Mouse (Mus musculus) c-Kit-positive CD71-negative TER-119-negative erythroid progenitor cells, embryonic 14.5 days (primary cell): ENCODE results near the gene Olfr56.
"Not testable (repeated sequence)": the region's sequence is repeated elsewhere in the genome, so short reads cannot be mapped to it uniquely, and the experiment has no call there.

Experiments
- DNase-seq: peaks from one replicate; pipeline ENCODE4 v3.0.0-alpha.2; 2013; ENCODE audit warnings: low read depth

Gene Olfr56

DNA sequence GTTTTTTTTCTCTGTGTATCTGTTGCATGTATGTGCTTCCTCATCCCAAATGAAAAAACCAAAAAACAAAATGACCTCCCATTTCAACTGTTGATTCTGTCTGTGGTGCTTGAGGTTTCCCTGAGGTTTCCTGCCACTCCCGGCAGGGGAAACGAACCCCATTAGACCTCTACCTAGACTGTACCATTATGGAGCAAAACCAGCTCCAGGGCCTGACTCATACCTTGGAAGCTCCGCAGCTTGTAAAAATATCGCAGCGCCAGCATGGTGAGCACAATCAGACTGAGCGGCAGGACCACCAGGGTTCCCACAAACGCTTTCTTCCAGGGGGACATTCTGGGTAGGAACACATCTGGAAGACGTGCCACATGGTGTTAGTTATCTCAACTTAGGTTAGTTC, 196.7 kb downstream of the Olfr56 start:
- peak; percentile 51 for DNase-seq

- not testable (repeated sequence) for DNase-seq
Measured at GRCm38 (mm10) chr11:49176047-49176779, 197.5 kb downstream of the Olfr56 start.

- DNase-seq: no peak
Measured at GRCm38 (mm10) chr11:49183172-49183571, 204.5 kb downstream of the Olfr56 start.
